Mouse (Mus musculus): ENCODE measurements around the gene Rbms3.

Gene Rbms3

GRCm38 (mm10) chr9:117629771-117630170 lies at the start of gene Rbms3:
Gene Rbms3 (minus strand): TSS chr9:117629913.
- no peak for DNase-seq

GRCm38 (mm10) chr9:117673311-117673710 lies 43.6 kb upstream of the Rbms3 start:
- no peak for DNase-seq

GRCm38 (mm10) chr9:117654626-117655025 lies 24.9 kb upstream of the Rbms3 start:
- DNase-seq = peak in 1 of 2 experiments; percentile 7

GRCm38 (mm10) chr9:117653641-117654040 lies 23.9 kb upstream of the Rbms3 start:
- DNase-seq = no peak

GRCm38 (mm10) chr9:117646131-117646530 lies 16.4 kb upstream of the Rbms3 start:
- DNase-seq = no peak

GRCm38 (mm10) chr9:117641090-117641782 lies 11.5 kb upstream of the Rbms3 start:
- no peak for DNase-seq

GRCm38 (mm10) chr9:117638623-117639185 lies 9.0 kb upstream of the Rbms3 start:
- DNase-seq = no peak

- no peak for DNase-seq
Observed at GRCm38 (mm10) chr9:117636492-117636891, 6.8 kb upstream of the Rbms3 start.

- DNase-seq = no peak
Observed at GRCm38 (mm10) chr9:117627173-117627572, 2.5 kb downstream of the Rbms3 start.

GRCm38 (mm10) chr9:117600781-117601180 lies 28.9 kb downstream of the Rbms3 start:
- DNase-seq = no peak

- no peak for DNase-seq
Observed at GRCm38 (mm10) chr9:117599341-117599740, 30.4 kb downstream of the Rbms3 start.

GRCm38 (mm10) chr9:117596162-117596561 lies 33.6 kb downstream of the Rbms3 start:
- no peak for DNase-seq

- no peak for DNase-seq
Observed at GRCm38 (mm10) chr9:117585345-117585744, 44.4 kb downstream of the Rbms3 start.

- DNase-seq = peak in 1 of 2 experiments; percentile 24
Observed at GRCm38 (mm10) chr9:117583638-117584037, 46.1 kb downstream of the Rbms3 start.

GRCm38 (mm10) chr9:117582591-117582990 lies 47.1 kb downstream of the Rbms3 start:
- no peak for DNase-seq

GRCm38 (mm10) chr9:117571186-117571855 lies 58.4 kb downstream of the Rbms3 start:
- no peak for DNase-seq

- no peak for DNase-seq
Observed at GRCm38 (mm10) chr9:117570240-117570821, 59.4 kb downstream of the Rbms3 start.

GRCm38 (mm10) chr9:117566293-117566692 lies 63.4 kb downstream of the Rbms3 start:
- DNase-seq = no peak

- no peak for DNase-seq
Observed at GRCm38 (mm10) chr9:117558562-117558961, 71.2 kb downstream of the Rbms3 start.

- DNase-seq = no peak
Observed at GRCm38 (mm10) chr9:117554356-117554755, 75.4 kb downstream of the Rbms3 start.

GRCm38 (mm10) chr9:117529281-117529680 lies 100.4 kb downstream of the Rbms3 start:
- no peak for DNase-seq

GRCm38 (mm10) chr9:117508941-117509340 lies 120.8 kb downstream of the Rbms3 start:
- peak in 1 of 2 experiments; percentile 36 for DNase-seq

GRCm38 (mm10) chr9:117491866-117492265 lies 137.8 kb downstream of the Rbms3 start:
- no peak for DNase-seq

- no peak for DNase-seq
Observed at GRCm38 (mm10) chr9:117484396-117484795, 145.3 kb downstream of the Rbms3 start.
